Mouse (Mus musculus) forebrain, postnatal 0 days (tissue): ENCODE measurements around the gene Nes. TPM values are rescaled to one million over a fixed set of nuclear protein-coding genes. Genes with fewer than 3 reads are reported as not detected.

Source experiments
- ATAC-seq: fragments of 200-750 bp; cut with Nextera tagmentation; 2 replicates; pipeline ENCODE4 v1.8.0; 2017; ENCODE audit warnings: mild to moderate bottlenecking, moderate library complexity
- DNase-seq: peaks from one replicate; pipeline ENCODE4 v3.0.0-alpha.2; 2015
- H3K27ac ChIP-seq: fragments of 300-500 bp; sonication (generic); 2 replicates; pipeline ENCODE4 v1.5.1; 2014; ENCODE audit warnings: low read depth, mild to moderate bottlenecking, antibody characterized with exemption, low read length, moderate library complexity, mixed read lengths
- H3K27me3 ChIP-seq: fragments of 300-500 bp; sonication (generic); 2 replicates; pipeline ENCODE4 v1.6.1; 2014; ENCODE audit warnings: mild to moderate bottlenecking, low read length, mixed read lengths; ENCODE audit not compliant: insufficient read depth
- H3K36me3 ChIP-seq: fragments of 300-500 bp; sonication (generic); 2 replicates; pipeline ENCODE4 v1.6.1; 2014; ENCODE audit warnings: mild to moderate bottlenecking, moderate library complexity; ENCODE audit not compliant: insufficient read depth
- H3K4me1 ChIP-seq: fragments of 300-500 bp; sonication (generic); 2 replicates; pipeline ENCODE4 v1.6.1; 2014; ENCODE audit warnings: antibody characterized with exemption; ENCODE audit not compliant: insufficient read depth
- H3K4me2 ChIP-seq: fragments of 300-500 bp; sonication (generic); 2 replicates; pipeline ENCODE4 v1.6.1; 2014; ENCODE audit warnings: low read depth, mild to moderate bottlenecking, moderate library complexity
- H3K4me3 ChIP-seq: fragments of 300-500 bp; sonication (generic); 2 replicates; pipeline ENCODE4 v1.5.1; 2014; ENCODE audit warnings: low read depth, low read length, mixed read lengths
- H3K9ac ChIP-seq: fragments of 300-500 bp; sonication (generic); 2 replicates; pipeline ENCODE4 v1.6.1; 2014; ENCODE audit warnings: mild to moderate bottlenecking
- H3K9me3 ChIP-seq: fragments of 300-500 bp; sonication (generic); 2 replicates; pipeline ENCODE4 v1.6.1; 2016; ENCODE audit warnings: low read length
- CTCF ChIP-seq: sonication (generic); IDR thresholded peaks from 2 replicates; pipeline ENCODE4 v1.5.1; 2016; ENCODE audit warnings: antibody characterized with exemption, control low read depth, low read depth
- WGBS: fragments of 180-500 bp; shearing (Covaris S2); extraction: QIAGEN DNeasy Blood & Tissue Kit; methylation state at CpG from one replicate; pipeline ENCODE4 v1.1.7; 2014; 5-methylcytosine and 5-hydroxymethylcytosine counted together
- polyA plus RNA-seq: library from polyadenylated mRNA; unstranded; fragments of >200 nt; fragmentation: Nextera tagmentation; extraction: Ambion mirVana; gene quantifications from 2 replicates; pipeline ENCODE4 v1.2.1, GENCODE M21; 2015
- total RNA-seq: library from RNA; depleted of rRNA; stranded (reverse); fragments of >200 nt; gene quantifications from 2 replicates; pipeline ENCODE4 v1.2.3, GENCODE M21; 2014

Nes gene
- total and polyA plus RNA-seq, 2 experiments from 2014 or later = 17.9 to 39.2 TPM

DNA sequence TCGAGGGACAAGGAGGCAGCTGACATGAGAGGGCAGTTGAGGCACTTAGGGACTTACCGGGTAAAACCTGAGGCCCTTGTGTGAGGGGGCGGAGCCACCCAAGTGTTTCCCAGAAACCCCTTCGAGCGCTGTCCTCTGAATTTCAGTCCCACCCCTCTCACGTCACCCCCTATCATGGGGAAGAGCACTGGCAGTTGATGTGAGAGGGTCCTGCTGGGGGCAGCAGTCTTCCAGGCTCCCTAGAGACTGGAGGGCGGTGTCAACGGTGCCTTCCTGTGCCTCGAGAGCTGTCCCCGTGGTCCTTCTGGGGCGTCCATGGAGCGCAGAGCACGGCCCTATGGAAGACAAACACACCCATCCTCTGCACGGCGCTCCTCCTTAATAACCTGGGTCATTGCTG is 16.8 kb downstream of the Nes start:
- Histone ChIP-seq H3K4me3 (peak overlapping the region; percentile 38), H3K27ac (peak overlapping the region; percentile 81), H3K4me1 (peaks cover 15% of the 10 kb centered on the region), H3K4me2 (peak overlapping the region; percentile 80), H3K9me3 (no peaks in the 10 kb centered on the region), H3K27me3 (no peaks in the 10 kb centered on the region), H3K9ac (peak overlapping the region; percentile 59), H3K36me3 (no peaks in the 10 kb centered on the region)
- peak; percentile 44; the same call in 1 of the 2 replicates for TF ChIP-seq CTCF
- WGBS = 2% methylated on average over 15 of the region's 15 CpGs
- ATAC-seq (peak; percentile 87), DNase-seq (peak; percentile 89)

DNA sequence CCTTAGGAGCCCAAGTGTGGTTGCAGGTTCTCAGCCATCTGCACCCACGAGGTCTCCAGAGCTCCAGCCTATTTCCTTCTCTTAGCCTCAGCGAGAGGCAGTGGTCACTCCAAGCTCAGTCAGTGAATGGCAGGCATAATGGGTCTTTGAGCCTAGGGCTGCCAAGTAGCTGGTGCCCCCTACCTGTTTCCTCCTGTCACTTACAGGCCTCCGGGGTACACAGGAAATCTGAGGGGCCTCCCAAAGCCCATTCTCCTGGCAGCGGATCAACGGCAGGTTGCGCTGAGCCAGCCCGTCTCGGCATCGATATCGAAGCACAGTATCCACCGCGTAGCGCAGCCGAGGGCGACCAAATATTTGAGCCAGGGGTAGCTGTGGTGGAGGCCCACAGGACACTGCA is 17.2 kb downstream of the Nes start:
- Histone ChIP-seq H3K27ac (peak overlapping the region; percentile 81), H3K4me3 (peak overlapping the region; percentile 38), H3K4me2 (peak overlapping the region; percentile 80), H3K36me3 (no peaks in the 10 kb centered on the region), H3K27me3 (0 out of 2 replicates have a peak, but pooled peaks cover under 1% of the 10 kb centered on the region), H3K9ac (peak overlapping the region; percentile 59), H3K9me3 (no peaks in the 10 kb centered on the region), H3K4me1 (peaks cover 13% of the 10 kb centered on the region)
- 5% methylated on average over 15 of the region's 15 CpGs for WGBS
- 0 out of 2 replicates have a peak, but pooled peaks have one; percentile 3 for ATAC-seq
- DNase-seq = no peak
- no peak; the same call in 1 of the 2 replicates for TF ChIP-seq CTCF

DNA sequence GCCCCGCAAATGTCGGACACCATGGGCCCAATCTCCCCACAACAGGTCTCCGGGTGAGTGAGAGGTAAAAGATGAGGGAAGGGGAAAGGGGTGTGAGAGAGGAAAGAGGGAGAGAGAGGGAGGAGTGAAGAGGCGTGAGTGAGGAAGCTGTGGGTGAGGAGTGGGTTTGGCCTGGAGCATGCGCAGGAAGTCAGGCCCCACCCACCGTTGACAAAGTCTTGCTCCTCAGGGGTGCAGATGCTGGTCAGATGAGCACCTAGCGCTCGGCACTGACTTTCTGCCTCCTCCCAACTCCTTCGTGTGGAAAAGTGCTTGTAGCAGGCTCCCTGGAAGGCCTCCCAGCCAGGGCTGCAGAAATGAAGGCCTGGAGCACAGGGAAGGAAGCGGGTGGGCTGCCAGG is 19.1 kb downstream of the Nes start:
- H3K36me3 ChIP-seq = no peaks in the 10 kb centered on the region
- H3K4me3 ChIP-seq = no peak overlapping the region
- no peak overlapping the region for H3K27ac ChIP-seq
- peaks cover 8% of the 10 kb centered on the region; the same call in 1 of the 2 replicates for H3K4me1 ChIP-seq
- no peaks in the 10 kb centered on the region for H3K9me3 ChIP-seq
- ATAC-seq = no peak
- H3K4me2 ChIP-seq = no peak overlapping the region
- H3K27me3 ChIP-seq = peaks cover 13% of the 10 kb centered on the region
- TF ChIP-seq CTCF = no peak
- no peak overlapping the region for H3K9ac ChIP-seq
- 39% methylated on average over 10 of the region's 10 CpGs for WGBS
- DNase-seq = no peak

DNA sequence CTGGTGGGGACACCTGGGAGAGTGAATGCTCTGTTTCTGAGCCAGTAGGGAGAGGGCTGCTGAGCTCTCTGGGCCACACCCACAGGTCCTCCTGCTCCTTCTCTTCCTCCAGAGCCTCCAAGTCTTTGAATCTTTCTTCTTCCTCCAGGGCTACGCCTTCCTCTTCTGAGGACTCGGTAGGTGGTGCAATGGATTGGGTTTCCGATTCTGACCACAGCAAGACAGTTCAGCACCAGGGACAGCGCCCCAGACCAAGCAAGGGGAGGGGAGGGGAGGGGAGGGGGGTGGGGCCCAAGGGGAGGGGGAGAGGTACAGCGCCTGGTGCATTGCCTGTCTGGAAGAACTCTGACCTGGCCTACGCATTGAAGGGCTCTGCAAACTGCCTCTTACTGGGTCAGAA is 22.6 kb downstream of the Nes start:
- H3K4me2 ChIP-seq = no peak overlapping the region
- WGBS = 5% methylated on average over 6 of the region's 6 CpGs
- H3K27me3 ChIP-seq = peaks cover 42% of the 10 kb centered on the region
- no peak overlapping the region for H3K27ac ChIP-seq
- H3K4me3 ChIP-seq = no peak overlapping the region
- H3K9ac ChIP-seq = no peak overlapping the region
- 0 out of 2 replicates have a peak, but pooled peaks cover 4% of the 10 kb centered on the region for H3K4me1 ChIP-seq
- H3K36me3 ChIP-seq = no peaks in the 10 kb centered on the region
- H3K9me3 ChIP-seq = no peaks in the 10 kb centered on the region
- ATAC-seq (no peak), DNase-seq (no peak)
- no peak for TF ChIP-seq CTCF

- H3K27me3 ChIP-seq = peaks cover 59% of the 10 kb centered on the region
- ATAC-seq (no peak), DNase-seq (no peak)
- WGBS = 26% methylated on average over 11 of the region's 11 CpGs
- TF ChIP-seq CTCF = no peak
- no peak overlapping the region for H3K4me2 ChIP-seq
- H3K27ac ChIP-seq = no peak overlapping the region
- no peak overlapping the region for H3K4me3 ChIP-seq
- no peaks in the 10 kb centered on the region for H3K36me3 ChIP-seq
- no peaks in the 10 kb centered on the region for H3K9me3 ChIP-seq
- peaks cover 4% of the 10 kb centered on the region; the same call in 1 of the 2 replicates for H3K4me1 ChIP-seq
- H3K9ac ChIP-seq = no peak overlapping the region
Measured at GRCm38 (mm10) chr3:87995331-87995730, 24.5 kb downstream of the Nes start.

DNA sequence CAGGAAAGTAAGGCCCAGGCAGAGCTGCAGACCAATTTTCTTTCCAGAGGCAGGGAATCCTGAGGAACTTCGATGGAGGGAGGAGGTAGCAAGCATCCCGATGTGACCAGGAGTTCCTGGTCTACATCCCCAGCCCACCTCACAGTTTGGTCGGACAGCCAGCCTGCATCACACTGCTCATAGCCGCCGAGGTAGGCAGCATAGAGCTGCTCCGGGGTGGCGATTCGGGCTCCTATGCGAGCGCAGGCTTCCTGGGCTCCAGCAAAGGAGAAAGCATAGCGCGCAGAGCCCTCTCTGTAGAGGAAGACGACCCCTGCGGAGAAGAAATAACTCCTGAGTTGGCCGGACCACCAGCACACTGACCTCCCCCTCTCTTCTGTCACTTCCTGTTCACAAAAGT is 25.5 kb downstream of the Nes start:
- no peak for TF ChIP-seq CTCF
- Histone ChIP-seq H3K36me3 (no peaks in the 10 kb centered on the region), H3K9me3 (no peaks in the 10 kb centered on the region), H3K27me3 (peaks cover 70% of the 10 kb centered on the region), H3K4me1 (peaks cover 4% of the 10 kb centered on the region; the same call in 1 of the 2 replicates), H3K4me3 (peak overlapping the region; percentile 39), H3K9ac (no peak overlapping the region), H3K4me2 (peak overlapping the region; percentile 93), H3K27ac (no peak overlapping the region)
- DNase-seq (no peak), ATAC-seq (no peak)
- WGBS = 9% methylated on average over 15 of the region's 15 CpGs

GRCm38 (mm10) chr3:87996971-87997614 is 26.2 kb downstream of the Nes start:
- H3K27ac ChIP-seq = no peak overlapping the region
- no peak for DNase-seq
- H3K27me3 ChIP-seq = peaks cover 74% of the 10 kb centered on the region
- H3K4me3 ChIP-seq = peak overlapping the region; percentile 39
- peak overlapping the region; percentile 45 for H3K9ac ChIP-seq
- TF ChIP-seq CTCF = no peak
- peaks cover 6% of the 10 kb centered on the region for H3K4me1 ChIP-seq
- 5% methylated on average over 49 of the region's 49 CpGs for whole genome bisulfite sequencing
- no peak for ATAC-seq
- no peaks in the 10 kb centered on the region for H3K9me3 ChIP-seq
- no peaks in the 10 kb centered on the region for H3K36me3 ChIP-seq
- H3K4me2 ChIP-seq = peak overlapping the region; percentile 93
